Mouse (Mus musculus): Measurements from ENCODE around the gene Cyp4f37. TPM values are rescaled to one million over a fixed set of nuclear protein-coding genes. Genes with fewer than 3 reads are reported as not detected.

Cyp4f37 gene
- polyA plus RNA-seq, 1 experiment from 2014 or later = not detected

DNA sequence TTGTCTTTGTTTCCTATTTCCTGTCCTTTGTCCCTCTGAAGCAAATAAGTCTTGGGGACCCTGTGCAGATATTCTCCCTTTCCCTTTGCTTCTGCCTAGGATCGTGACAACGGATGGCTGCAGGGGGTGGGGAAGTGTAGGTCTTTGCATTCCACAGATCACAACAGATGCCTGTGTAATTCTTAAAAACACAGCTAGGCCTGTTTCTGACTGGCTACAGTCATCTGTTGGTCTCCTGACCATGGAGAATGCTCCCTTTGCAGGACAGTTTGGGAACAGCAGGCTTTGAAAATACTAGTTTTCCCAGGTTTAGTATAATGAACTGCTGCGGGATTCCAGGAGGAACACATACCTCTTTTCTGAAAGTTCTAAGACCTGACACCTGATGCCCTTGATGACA is 15.2 kb downstream of the Cyp4f37 start:
- Histone ChIP-seq H3K27me3 (ENCODE audit: poor library complexity, severe bottlenecking) (no peaks in the 10 kb centered on the region), H3K36me3 (replicated peaks) (no peaks in the 10 kb centered on the region), H3K4me3 (no peak overlapping the region), H3K27ac (no peak overlapping the region), H3K9me3 (no peaks in the 10 kb centered on the region), H3K4me1 (peaks cover 9% of the 10 kb centered on the region)
- no peak for DNase-seq (ENCODE audit: extremely low spot score, low spot score)
- WGBS = 58% methylated on average over 3 of the region's 3 CpGs

GRCm38 (mm10) chr17:32637151-32637550 is 16.0 kb downstream of the Cyp4f37 start:
- H3K27ac ChIP-seq = no peak overlapping the region
- WGBS = 84% methylated on average over 2 of the region's 2 CpGs
- no peak for DNase-seq (ENCODE audit: extremely low spot score, low spot score)
- H3K4me3 ChIP-seq = no peak overlapping the region
- no peaks in the 10 kb centered on the region for H3K36me3 ChIP-seq (replicated peaks)
- peaks cover 9% of the 10 kb centered on the region for H3K4me1 ChIP-seq
- no peaks in the 10 kb centered on the region for H3K27me3 ChIP-seq (ENCODE audit: poor library complexity, severe bottlenecking)
- no peaks in the 10 kb centered on the region for H3K9me3 ChIP-seq

DNA sequence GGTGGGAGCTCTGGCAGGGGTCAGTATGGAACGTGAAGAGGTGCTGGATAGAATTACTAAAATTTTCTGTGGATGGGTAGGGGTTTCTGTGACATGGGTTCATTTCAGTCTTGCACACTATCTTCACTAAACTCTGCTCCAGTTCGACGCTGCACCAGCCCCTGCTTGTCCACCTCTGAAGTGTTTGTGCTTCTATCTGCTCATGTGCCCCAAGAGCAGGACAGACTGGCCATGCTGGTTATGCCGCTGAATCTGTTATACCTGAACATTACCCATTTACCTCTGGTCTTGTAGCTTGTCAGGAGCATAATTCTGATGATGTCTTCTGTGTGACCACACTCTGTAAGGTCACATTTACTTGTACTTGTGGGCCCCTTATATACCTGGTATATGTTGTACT is 25.5 kb downstream of the Cyp4f37 start:
- DNase-seq (ENCODE audit: extremely low spot score, low spot score) = no peak
- WGBS = 90% methylated on average over 4 of the region's 4 CpGs

DNA sequence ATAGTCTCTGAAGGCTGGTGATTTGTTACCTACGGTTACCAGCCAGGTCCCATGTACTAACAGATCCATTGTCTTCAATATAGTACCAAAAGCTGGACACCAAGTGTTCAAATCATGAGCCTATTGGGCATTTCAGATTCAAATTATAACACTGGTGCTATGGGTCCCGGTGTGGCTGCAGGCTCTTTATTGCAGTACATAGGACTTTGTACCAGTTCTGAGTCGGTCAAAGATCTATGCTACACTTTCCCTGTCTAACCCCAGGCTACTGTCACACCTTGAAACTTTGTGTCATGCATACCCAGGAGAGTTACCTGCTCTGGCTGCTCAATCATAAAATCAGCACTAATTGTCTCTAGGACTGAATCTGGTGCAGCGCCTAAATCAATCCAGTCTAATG is 32.8 kb downstream of the Cyp4f37 start:
- H3K4me3 ChIP-seq = no peak overlapping the region
- no peak for DNase-seq (ENCODE audit: extremely low spot score, low spot score)
- no peak overlapping the region for H3K27ac ChIP-seq
- no peaks in the 10 kb centered on the region for H3K9me3 ChIP-seq
- 89% methylated on average over 4 of the region's 4 CpGs for WGBS
- H3K36me3 ChIP-seq (replicated peaks) = no peaks in the 10 kb centered on the region
- no peaks in the 10 kb centered on the region for H3K4me1 ChIP-seq
- no peaks in the 10 kb centered on the region for H3K27me3 ChIP-seq (ENCODE audit: poor library complexity, severe bottlenecking)

More for the DNA sequence above, 25.5 kb downstream of the Cyp4f37 start:
- Histone ChIP-seq H3K27me3 (ENCODE audit: poor library complexity, severe bottlenecking) (no peaks in the 10 kb centered on the region), H3K4me1 (no peaks in the 10 kb centered on the region), H3K4me3 (no peak overlapping the region), H3K9me3 (no peaks in the 10 kb centered on the region), H3K27ac (no peak overlapping the region), H3K36me3 (replicated peaks) (no peaks in the 10 kb centered on the region)

- 83% methylated on average over 3 of the region's 3 CpGs for WGBS
- no peaks in the 10 kb centered on the region for H3K9me3 ChIP-seq
- no peak overlapping the region for H3K27ac ChIP-seq
- no peaks in the 10 kb centered on the region for H3K4me1 ChIP-seq
- no peaks in the 10 kb centered on the region for H3K36me3 ChIP-seq (replicated peaks)
- H3K27me3 ChIP-seq (ENCODE audit: poor library complexity, severe bottlenecking) = no peaks in the 10 kb centered on the region
- H3K4me3 ChIP-seq = no peak overlapping the region
- DNase-seq (ENCODE audit: extremely low spot score, low spot score) = no peak
These were observed 35.9 kb downstream of the Cyp4f37 start for GRCm38 (mm10) chr17:32657041-32657440.

DNA sequence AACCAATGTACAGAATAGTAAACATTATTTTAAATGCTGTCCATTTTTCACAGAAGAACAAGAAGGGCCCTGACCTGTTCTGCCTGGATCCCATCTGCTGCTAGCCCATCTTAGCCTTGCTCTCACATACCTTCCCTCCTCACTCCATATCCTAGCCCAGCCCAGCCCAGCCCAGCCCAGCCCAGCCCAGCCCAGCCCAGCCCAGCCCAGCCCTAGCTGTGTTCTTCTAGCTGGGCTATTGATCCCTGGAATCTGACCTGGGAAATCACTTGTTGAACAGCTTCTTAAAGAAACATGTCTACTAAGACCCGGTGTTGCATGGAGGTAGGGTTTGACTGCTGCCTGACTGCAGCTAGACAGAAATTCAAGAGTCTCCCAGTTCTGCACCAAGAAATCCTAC is 37.1 kb downstream of the Cyp4f37 start:
- Histone ChIP-seq H3K4me3 (no peak overlapping the region), H3K27me3 (ENCODE audit: poor library complexity, severe bottlenecking) (no peaks in the 10 kb centered on the region), H3K27ac (no peak overlapping the region), H3K36me3 (replicated peaks) (no peaks in the 10 kb centered on the region), H3K9me3 (no peaks in the 10 kb centered on the region), H3K4me1 (no peaks in the 10 kb centered on the region)
- WGBS = 65% methylated on average over 1 of the region's 1 CpGs
- no peak for DNase-seq (ENCODE audit: extremely low spot score, low spot score)

GRCm38 (mm10) chr17:32658712-32659111 is 37.6 kb downstream of the Cyp4f37 start, which contains the start of gene Cyp4f40:
TSS of gene Cyp4f40 (plus strand) at chr17:32658900.
- H3K27me3 ChIP-seq (ENCODE audit: poor library complexity, severe bottlenecking) = no peaks in the 10 kb centered on the region
- no peaks in the 10 kb centered on the region for H3K4me1 ChIP-seq
- no peaks in the 10 kb centered on the region for H3K9me3 ChIP-seq
- H3K27ac ChIP-seq = no peak within 1 kb of the TSS
- no peaks in the 10 kb centered on the region for H3K36me3 ChIP-seq (replicated peaks)
- 77% methylated on average over 2 of the region's 2 CpGs for WGBS
- no peak for DNase-seq (ENCODE audit: extremely low spot score, low spot score)
- H3K4me3 ChIP-seq = no peak within 1 kb of the TSS

DNA sequence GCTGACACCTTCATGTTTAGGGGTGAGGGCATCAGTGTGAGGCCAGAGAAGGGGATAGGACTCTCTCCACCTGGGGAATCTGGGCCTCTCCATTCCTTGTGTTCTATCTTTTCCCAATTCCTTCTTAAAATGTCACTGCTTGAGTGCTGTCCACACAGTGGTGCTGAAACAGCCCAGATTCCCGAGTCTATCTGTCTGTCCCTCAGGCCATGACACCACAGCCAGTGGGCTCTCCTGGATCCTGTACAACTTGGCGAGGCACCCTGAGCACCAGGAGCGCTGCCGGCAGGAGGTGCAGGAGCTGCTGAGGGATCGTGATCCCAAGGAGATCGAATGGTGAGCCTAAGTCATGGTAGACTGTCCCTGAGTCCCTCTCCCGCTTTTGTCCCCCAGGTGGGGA is 52.9 kb downstream of the Cyp4f37 start:
- H3K9me3 ChIP-seq = no peaks in the 10 kb centered on the region
- no peak overlapping the region for H3K4me3 ChIP-seq
- no peak for DNase-seq (ENCODE audit: extremely low spot score, low spot score)
- no peaks in the 10 kb centered on the region for H3K27me3 ChIP-seq (ENCODE audit: poor library complexity, severe bottlenecking)
- no peak overlapping the region for H3K27ac ChIP-seq
- H3K4me1 ChIP-seq = peaks cover 5% of the 10 kb centered on the region; the same call in 1 of the 2 replicates
- 75% methylated on average over 7 of the region's 7 CpGs for WGBS
- no peaks in the 10 kb centered on the region for H3K36me3 ChIP-seq (replicated peaks)

GRCm38 (mm10) chr17:32676040-32676635 is 55.0 kb downstream of the Cyp4f37 start:
- Histone ChIP-seq H3K27me3 (ENCODE audit: poor library complexity, severe bottlenecking) (no peaks in the 10 kb centered on the region), H3K4me3 (peak overlapping the region; percentile 2; the same call in 1 of the 2 replicates), H3K27ac (no peak overlapping the region), H3K4me1 (peaks cover 5% of the 10 kb centered on the region; the same call in 1 of the 2 replicates), H3K9me3 (no peaks in the 10 kb centered on the region), H3K36me3 (replicated peaks) (no peaks in the 10 kb centered on the region)
- peak; percentile 19 for DNase-seq (ENCODE audit: extremely low spot score, low spot score)
- WGBS = 46% methylated on average over 21 of the region's 21 CpGs

DNA sequence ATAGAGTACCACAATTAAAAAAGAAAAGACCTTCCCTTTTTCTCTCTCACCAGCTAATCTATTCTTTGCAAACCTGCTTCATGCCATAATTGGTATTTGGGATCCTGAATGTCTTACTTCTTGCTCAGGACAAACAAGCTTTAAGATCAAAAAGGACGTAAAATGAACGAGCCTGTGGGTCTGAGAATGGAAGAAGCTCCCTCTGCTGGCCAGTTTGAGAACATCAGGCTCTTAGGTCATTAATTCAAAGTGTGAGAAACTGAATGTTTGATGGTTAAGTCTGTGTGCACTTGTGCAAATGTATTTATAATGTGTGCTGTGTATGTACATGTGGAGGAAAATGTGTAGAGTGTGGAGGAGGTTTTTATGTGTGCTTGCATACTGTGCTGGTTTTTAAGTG is 59.3 kb downstream of the Cyp4f37 start:
- Histone ChIP-seq H3K36me3 (replicated peaks) (no peaks in the 10 kb centered on the region), H3K27ac (no peak overlapping the region), H3K9me3 (no peaks in the 10 kb centered on the region), H3K4me3 (no peak overlapping the region), H3K27me3 (ENCODE audit: poor library complexity, severe bottlenecking) (no peaks in the 10 kb centered on the region), H3K4me1 (peaks cover 18% of the 10 kb centered on the region)
- peak; percentile 33 for DNase-seq (ENCODE audit: extremely low spot score, low spot score)
- 45% methylated on average over 2 of the region's 2 CpGs for WGBS

- peak within 1 kb of the TSS; percentile 23 for H3K4me3 ChIP-seq
- 21% methylated on average over 7 of the region's 7 CpGs for WGBS
- DNase-seq (ENCODE audit: extremely low spot score, low spot score) = peak; percentile 34
- H3K27ac ChIP-seq = peak within 1 kb of the TSS; percentile 79
- no peaks in the 10 kb centered on the region for H3K36me3 ChIP-seq (replicated peaks)
- H3K9me3 ChIP-seq = no peaks in the 10 kb centered on the region
- H3K27me3 ChIP-seq (ENCODE audit: poor library complexity, severe bottlenecking) = no peaks in the 10 kb centered on the region
- peaks cover 24% of the 10 kb centered on the region for H3K4me1 ChIP-seq
These were observed 64.1 kb downstream of the Cyp4f37 start, which contains the start of gene Cyp4f15 for GRCm38 (mm10) chr17:32685048-32685750. TSS of gene Cyp4f15 (plus strand) at chr17:32685627.
